Mouse (Mus musculus): ENCODE data around the gene Wnt6. TPM values are rescaled to one million over a fixed set of nuclear protein-coding genes. Genes with fewer than 3 reads are reported as not detected.

The Wnt6 gene
- 0.60 and 5.8 TPM in 2 replicates for polyA plus RNA-seq (2012; rRNA removed; ENCODE audit: low replicate concordance)

DNA sequence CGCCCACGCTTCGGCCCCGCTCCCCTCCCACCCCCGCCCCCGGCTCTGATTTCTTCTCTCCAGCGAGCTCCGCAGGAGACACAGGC is at the start of gene Wnt6:
Gene Wnt6 (plus strand): TSS at position 48 of the 86 bp plus-strand sequence.

DNA sequence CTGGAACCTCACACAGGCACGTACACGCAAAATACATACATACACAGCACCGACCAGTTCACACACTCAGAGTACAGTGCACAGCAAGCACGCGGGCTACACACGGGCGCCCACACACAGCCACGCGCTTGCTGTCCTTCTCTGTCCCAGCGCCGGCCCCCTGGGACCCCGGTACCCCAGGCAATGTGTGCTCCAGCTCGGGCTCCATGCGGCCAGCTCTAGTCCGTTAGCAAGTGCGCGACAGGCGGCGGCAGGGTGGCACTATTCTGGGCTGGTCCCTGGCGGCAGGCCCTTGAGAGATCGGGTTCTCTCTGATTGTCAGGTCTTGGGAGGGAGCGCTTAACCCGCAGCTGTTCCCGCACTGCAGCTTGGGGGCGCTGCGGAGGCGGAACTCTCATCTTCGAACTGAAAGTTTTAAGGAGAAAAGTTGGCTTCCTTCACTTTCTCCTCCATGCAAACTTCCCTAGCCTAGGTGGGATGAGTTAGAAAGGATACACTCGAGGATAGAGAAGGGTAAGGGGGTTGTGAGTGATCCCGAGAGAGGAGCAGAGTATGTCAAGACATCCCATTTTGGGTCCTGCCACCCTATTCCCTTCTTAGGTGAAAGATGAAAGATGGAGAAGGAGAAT is 22.9 kb upstream of the Wnt6 start, which contains the start of gene Prkag3:
Gene Prkag3 (minus strand): TSS at position 579 of the 629 bp plus-strand sequence.

DNA sequence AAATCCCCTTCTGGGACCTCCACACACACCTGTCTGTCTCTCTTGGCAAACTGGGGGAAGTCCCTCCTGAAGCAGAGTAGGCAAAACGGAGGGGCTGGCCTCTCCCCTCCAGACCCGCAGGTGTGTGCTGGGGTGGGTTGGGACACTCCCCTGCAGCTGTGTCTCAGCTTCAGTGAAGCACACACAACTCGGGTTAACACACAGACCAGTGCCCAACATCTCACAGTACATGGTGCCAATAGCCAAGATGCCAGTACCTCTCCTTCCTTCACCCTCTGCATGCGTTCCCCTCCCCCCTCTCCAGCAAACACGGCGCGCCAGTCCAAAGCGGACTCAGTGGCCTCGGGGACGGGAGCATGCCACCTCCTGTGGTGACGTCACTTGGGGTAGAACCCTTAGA is 19.6 kb downstream of the Wnt6 start, which contains the start of gene Wnt10a:
Gene Wnt10a (plus strand): TSS at position 268 of the 400 bp plus-strand sequence.

Other genes starting within 250 kb of the Wnt6 start
- gene Plcd4, start 229.0 kb upstream of the Wnt6 start, polyA plus RNA-seq (2012; rRNA removed; ENCODE audit: low replicate concordance): 0.13 and 0.57 TPM in 2 replicates
- 3.1 and 7.2 TPM in 2 replicates for gene Usp37, start 227.6 kb upstream of the Wnt6 start, polyA plus RNA-seq (2012; rRNA removed; ENCODE audit: low replicate concordance)
- gene Zfp142, start 183.6 kb upstream of the Wnt6 start, polyA plus RNA-seq (2012; rRNA removed; ENCODE audit: low replicate concordance): 9.1 and 28.9 TPM in 2 replicates
- gene Bcs1l, start 183.6 kb upstream of the Wnt6 start, polyA plus RNA-seq (2012; rRNA removed; ENCODE audit: low replicate concordance): 30.8 and 30.9 TPM in 2 replicates
- gene Rnf25, start 170.5 kb upstream of the Wnt6 start, polyA plus RNA-seq (2012; rRNA removed; ENCODE audit: low replicate concordance): 64.1 and 96.1 TPM in 2 replicates
- gene Stk36, start 170.4 kb upstream of the Wnt6 start, polyA plus RNA-seq (2012; rRNA removed; ENCODE audit: low replicate concordance): 2.4 and 6.3 TPM in 2 replicates
- 11.0 and 27.6 TPM in 2 replicates for gene Ttll4, start 110.1 kb upstream of the Wnt6 start, polyA plus RNA-seq (2012; rRNA removed; ENCODE audit: low replicate concordance)
- gene Cyp27a1, start 58.3 kb upstream of the Wnt6 start, polyA plus RNA-seq (2012; rRNA removed; ENCODE audit: low replicate concordance): 44.1 and 60.8 TPM in 2 replicates
- 0.60 and 9.6 TPM in 2 replicates for gene Prkag3, start 22.7 kb upstream of the Wnt6 start, polyA plus RNA-seq (2012; rRNA removed; ENCODE audit: low replicate concordance)
- 0.04 and 0.22 TPM in 2 replicates for gene Wnt10a, start 19.6 kb downstream of the Wnt6 start, polyA plus RNA-seq (2012; rRNA removed; ENCODE audit: low replicate concordance)
- 0.06 TPM in 1 of 2 replicates, not detected in the other for gene Cdk5r2, start 83.0 kb downstream of the Wnt6 start, polyA plus RNA-seq (2012; rRNA removed; ENCODE audit: low replicate concordance)
- not detected in 2 replicates for gene Fev, start 113.5 kb downstream of the Wnt6 start, polyA plus RNA-seq (2012; rRNA removed; ENCODE audit: low replicate concordance)
- not detected in 2 replicates for gene Cryba2, start 121.3 kb downstream of the Wnt6 start, polyA plus RNA-seq (2012; rRNA removed; ENCODE audit: low replicate concordance)
- gene Cfap65, start 163.7 kb downstream of the Wnt6 start, polyA plus RNA-seq (2012; rRNA removed; ENCODE audit: low replicate concordance): not detected in 2 replicates
- 0.17 and 35.2 TPM in 2 replicates for gene Ihh, start 179.8 kb downstream of the Wnt6 start, polyA plus RNA-seq (2012; rRNA removed; ENCODE audit: low replicate concordance)